Mouse (Mus musculus) bone marrow, adult 2 months (tissue): ENCODE measurements around the gene Myadml2. TPM values are rescaled to one million over a fixed set of nuclear protein-coding genes. Genes with fewer than 3 reads are reported as not detected.

Experiments
- H3K27ac ChIP-seq: fragments of 200-500 bp; 2 replicates; pipeline ENCODE4 v1.5.1; 2012; ENCODE audit warnings: low read depth, mild to moderate bottlenecking, control low read depth, inconsistent platforms, low read length; ENCODE audit not compliant: control insufficient read depth, poor library complexity, insufficient read depth
- H3K4me1 ChIP-seq: fragments of 200-500 bp; 2 replicates; pipeline ENCODE4 v1.6.1; 2011; ENCODE audit warnings: low read length; ENCODE audit not compliant: control insufficient read depth, insufficient read depth
- H3K4me3 ChIP-seq: fragments of 200-500 bp; replicated peaks from 2 replicates; pipeline ENCODE3; 2011; ENCODE audit warnings: mild to moderate bottlenecking, low read depth, low read length, control low read depth; ENCODE audit not compliant: control insufficient read depth
- CTCF ChIP-seq: fragments of 200-500 bp; IDR thresholded peaks from 2 replicates; pipeline ENCODE4 v1.5.1; 2011; ENCODE audit warnings: low read length, control low read depth; ENCODE audit not compliant: control insufficient read depth, insufficient read depth
- POLR2A ChIP-seq: fragments of 200-500 bp; IDR thresholded peaks from 2 replicates; pipeline ENCODE4 v1.6.1; 2011; ENCODE audit warnings: low read depth, mild to moderate bottlenecking, control low read depth, low read length, borderline replicate concordance; ENCODE audit not compliant: control insufficient read depth
- WGBS: fragments of 180-500 bp; shearing (Covaris S2); methylation state at CpG from one replicate; pipeline ENCODE4 v1.1.7; 2018; 5-methylcytosine and 5-hydroxymethylcytosine counted together
- polyA plus RNA-seq: library from polyadenylated mRNA; stranded (reverse); fragments of >200 nt; gene quantifications from 2 replicates; pipeline ENCODE4 v1.2.4, GENCODE M21; 2011; ENCODE audit warnings: low replicate concordance; ENCODE audit not compliant: missing spikeins, insufficient read depth, insufficient read length

Gene Myadml2
- polyA plus RNA-seq, 1 experiment: 6.7 TPM

DNA sequence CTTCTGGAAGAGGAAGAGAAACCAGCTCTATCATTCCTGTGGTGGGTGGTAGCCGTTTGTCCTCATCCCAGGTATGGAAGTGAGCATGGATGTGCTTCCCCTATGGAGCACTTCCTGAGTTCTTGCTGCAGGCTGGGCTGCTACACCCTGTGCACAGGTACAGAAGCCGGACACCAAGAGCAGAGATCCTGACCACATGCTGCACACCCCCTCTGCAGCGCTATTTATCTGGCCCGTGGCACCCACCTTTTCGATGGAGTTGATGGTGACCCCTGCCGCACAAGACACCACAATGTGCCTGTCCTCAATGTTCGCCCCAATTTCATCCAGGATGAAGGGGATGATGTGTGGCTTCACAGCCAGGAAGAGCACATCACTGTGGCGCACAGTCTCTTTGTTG is 6.1 kb downstream of the Myadml2 start:
- Histone ChIP-seq H3K4me3 (no peak overlapping the region), H3K27ac (no peak overlapping the region), H3K4me1 (peaks cover 3% of the 10 kb centered on the region; the same call in 1 of the 2 replicates)
- TF ChIP-seq CTCF (no peak), POLR2A (no peak)
- 73% methylated on average over 8 of the region's 8 CpGs for WGBS

DNA sequence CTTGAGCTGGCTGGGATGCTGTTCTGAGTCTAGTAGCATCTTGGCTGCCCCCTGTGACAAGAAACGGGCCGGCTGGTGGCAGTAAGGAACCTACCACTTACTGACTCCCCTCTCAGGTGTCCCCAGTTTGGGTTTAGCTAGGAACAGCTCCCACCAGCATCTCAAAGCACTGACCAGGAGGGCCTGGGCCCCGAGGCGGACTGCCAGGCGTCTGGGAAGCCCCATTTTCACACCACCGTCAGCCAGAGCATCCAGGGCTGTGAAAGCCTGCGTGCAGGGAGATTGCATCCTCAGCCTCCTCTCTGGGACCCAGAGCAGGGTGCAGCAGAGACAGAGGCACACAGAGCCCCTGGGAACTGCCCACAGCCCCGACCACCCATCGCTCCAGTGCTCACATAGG is 6.7 kb downstream of the Myadml2 start:
- TF ChIP-seq POLR2A (no peak), CTCF (no peak)
- H3K4me1 ChIP-seq: peaks cover 3% of the 10 kb centered on the region; the same call in 1 of the 2 replicates
- no peak overlapping the region for H3K4me3 ChIP-seq
- 83% methylated on average over 9 of the region's 9 CpGs for WGBS
- no peak overlapping the region for H3K27ac ChIP-seq

- 86% methylated on average over 5 of the region's 5 CpGs for WGBS
- Histone ChIP-seq H3K4me3 (no peak overlapping the region), H3K27ac (no peak overlapping the region), H3K4me1 (peaks cover 5% of the 10 kb centered on the region; the same call in 1 of the 2 replicates)
- no peak for TF ChIP-seq POLR2A
- no peak for TF ChIP-seq CTCF
Measured at GRCm38 (mm10) chr11:120634810-120635209, 13.1 kb downstream of the Myadml2 start.

GRCm38 (mm10) chr11:120633520-120634343 is 14.2 kb downstream of the Myadml2 start, which contains the start of gene Mafg:
Gene Mafg (minus strand): TSS chr11:120633600.
- WGBS: 15% methylated on average over 58 of the region's 58 CpGs
- Histone ChIP-seq H3K4me3 (peak within 1 kb of the TSS; percentile 80), H3K27ac (peak within 1 kb of the TSS; percentile 94), H3K4me1 (peaks cover 9% of the 10 kb centered on the region)
- no peak for TF ChIP-seq CTCF
- peak; percentile 43; the same call in 1 of the 2 replicates for TF ChIP-seq POLR2A

- peak overlapping the region; percentile 94 for H3K27ac ChIP-seq
- WGBS: under 1% methylated on average over 112 of the region's 116 CpGs
- TF ChIP-seq CTCF (no peak), POLR2A (peak; percentile 65; the same call in 1 of the 2 replicates)
- peak overlapping the region; percentile 80 for H3K4me3 ChIP-seq
- H3K4me1 ChIP-seq: peaks cover 9% of the 10 kb centered on the region
Measured at GRCm38 (mm10) chr11:120632559-120633519, 15.1 kb downstream of the Myadml2 start.

DNA sequence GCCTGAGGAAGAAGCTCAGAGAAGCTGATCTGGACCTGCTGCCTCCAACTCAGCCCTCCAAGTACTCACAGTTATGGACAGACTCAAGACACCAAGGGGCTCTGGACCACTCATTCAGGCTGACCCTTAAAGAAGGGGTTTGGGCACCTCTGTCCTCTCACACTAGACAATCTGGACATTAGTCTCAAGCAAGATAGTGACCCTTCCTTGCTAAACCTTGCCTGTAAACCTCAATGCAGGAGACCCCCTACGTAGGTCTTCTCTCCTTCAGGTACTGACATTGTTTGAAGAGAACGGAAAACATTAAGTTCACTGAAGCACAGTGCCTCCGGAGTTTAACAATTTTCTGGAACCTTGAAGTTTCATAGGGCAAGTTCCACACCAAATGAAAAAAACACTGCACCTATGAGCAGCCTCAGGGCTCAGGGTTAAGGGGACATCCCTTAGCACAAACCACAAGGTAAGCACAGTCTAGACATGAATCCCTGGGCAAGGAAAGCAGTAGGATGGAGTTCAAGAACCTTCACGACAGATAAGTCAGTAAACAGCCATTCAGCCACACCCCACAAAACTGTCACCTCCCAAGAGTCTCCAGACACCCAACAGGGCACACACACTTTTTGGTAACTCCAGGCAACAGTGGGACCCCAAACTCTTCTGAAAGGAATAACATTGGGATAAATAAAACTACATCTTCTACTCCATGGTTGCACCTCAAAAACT is 16.1 kb downstream of the Myadml2 start:
- peaks cover 9% of the 10 kb centered on the region for H3K4me1 ChIP-seq
- TF ChIP-seq POLR2A (no peak), CTCF (no peak)
- 25% methylated on average over 4 of the region's 4 CpGs for WGBS

DNA sequence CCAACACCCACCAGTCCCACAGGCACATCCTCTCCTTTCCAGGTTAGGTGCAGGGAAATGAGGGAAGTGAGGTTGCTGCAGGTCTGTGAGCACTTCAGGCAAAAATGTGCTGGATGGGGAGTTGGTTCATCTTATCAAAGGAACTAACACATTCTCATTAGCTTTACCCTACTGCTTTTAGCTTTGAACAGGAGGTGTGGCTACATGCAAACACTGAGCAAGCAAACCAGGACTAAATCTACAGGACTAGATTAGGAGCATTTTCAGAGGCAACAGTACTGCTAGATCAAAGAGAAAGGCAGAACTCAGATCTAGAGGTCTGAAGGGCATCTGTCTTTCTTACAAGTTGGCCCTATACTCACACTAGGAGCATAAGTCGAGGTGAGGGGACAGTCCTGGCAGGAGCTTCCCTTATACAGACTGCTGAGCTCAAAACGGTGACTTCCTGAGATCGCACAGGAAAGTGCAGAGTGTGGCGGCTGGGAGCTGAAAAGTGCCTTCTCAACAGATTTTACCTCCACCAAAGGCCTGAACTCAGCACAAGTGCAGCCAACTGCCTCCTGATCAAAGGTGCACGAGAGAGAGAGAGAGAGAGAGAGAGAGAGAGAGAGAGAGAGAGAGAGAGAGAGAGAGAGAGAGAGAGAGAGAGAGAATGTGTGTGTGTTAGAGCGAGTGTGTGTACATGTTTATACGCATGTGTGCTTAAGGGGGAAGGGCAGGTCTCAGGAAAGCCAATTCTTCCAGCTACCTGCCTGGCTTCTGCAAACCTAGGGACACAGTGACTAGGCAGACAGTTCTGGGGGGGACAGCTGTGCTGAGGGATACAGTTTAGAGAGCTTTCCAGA is 16.9 kb downstream of the Myadml2 start:
- H3K27ac ChIP-seq: peak overlapping the region; percentile 94
- 6% methylated on average over 7 of the region's 7 CpGs for WGBS
- no peak for TF ChIP-seq CTCF
- TF ChIP-seq POLR2A: no peak
- H3K4me1 ChIP-seq: peaks cover 10% of the 10 kb centered on the region
- peak overlapping the region; percentile 57 for H3K4me3 ChIP-seq

More for the DNA sequence above, 16.1 kb downstream of the Myadml2 start:
- Histone ChIP-seq H3K27ac (peak overlapping the region; percentile 94), H3K4me3 (peak overlapping the region; percentile 80)
